Mouse (Mus musculus) forebrain, postnatal 0 days (tissue): ENCODE measurements around the gene Gm11214. TPM values are rescaled to one million over a fixed set of nuclear protein-coding genes. Genes with fewer than 3 reads are reported as not detected.

ENCODE experiments used
- ATAC-seq: fragments of 200-750 bp; cut with Nextera tagmentation; 2 replicates; pipeline ENCODE4 v1.8.0; 2017; ENCODE audit warnings: mild to moderate bottlenecking, moderate library complexity
- DNase-seq: peaks from one replicate; pipeline ENCODE4 v3.0.0-alpha.2; 2015
- H3K27ac ChIP-seq: fragments of 300-500 bp; sonication (generic); 2 replicates; pipeline ENCODE4 v1.5.1; 2014; ENCODE audit warnings: low read depth, mild to moderate bottlenecking, antibody characterized with exemption, low read length, moderate library complexity, mixed read lengths
- H3K27me3 ChIP-seq: fragments of 300-500 bp; sonication (generic); 2 replicates; pipeline ENCODE4 v1.6.1; 2014; ENCODE audit warnings: mild to moderate bottlenecking, low read length, mixed read lengths; ENCODE audit not compliant: insufficient read depth
- H3K36me3 ChIP-seq: fragments of 300-500 bp; sonication (generic); 2 replicates; pipeline ENCODE4 v1.6.1; 2014; ENCODE audit warnings: mild to moderate bottlenecking, moderate library complexity; ENCODE audit not compliant: insufficient read depth
- H3K4me1 ChIP-seq: fragments of 300-500 bp; sonication (generic); 2 replicates; pipeline ENCODE4 v1.6.1; 2014; ENCODE audit warnings: antibody characterized with exemption; ENCODE audit not compliant: insufficient read depth
- H3K4me2 ChIP-seq: fragments of 300-500 bp; sonication (generic); 2 replicates; pipeline ENCODE4 v1.6.1; 2014; ENCODE audit warnings: low read depth, mild to moderate bottlenecking, moderate library complexity
- H3K4me3 ChIP-seq: fragments of 300-500 bp; sonication (generic); 2 replicates; pipeline ENCODE4 v1.5.1; 2014; ENCODE audit warnings: low read depth, low read length, mixed read lengths
- H3K9ac ChIP-seq: fragments of 300-500 bp; sonication (generic); 2 replicates; pipeline ENCODE4 v1.6.1; 2014; ENCODE audit warnings: mild to moderate bottlenecking
- H3K9me3 ChIP-seq: fragments of 300-500 bp; sonication (generic); 2 replicates; pipeline ENCODE4 v1.6.1; 2016; ENCODE audit warnings: low read length
- CTCF ChIP-seq: sonication (generic); IDR thresholded peaks from 2 replicates; pipeline ENCODE4 v1.5.1; 2016; ENCODE audit warnings: antibody characterized with exemption, control low read depth, low read depth
- WGBS: fragments of 180-500 bp; shearing (Covaris S2); extraction: QIAGEN DNeasy Blood & Tissue Kit; methylation state at CpG from one replicate; pipeline ENCODE4 v1.1.7; 2014; 5-methylcytosine and 5-hydroxymethylcytosine counted together
- polyA plus RNA-seq: library from polyadenylated mRNA; unstranded; fragments of >200 nt; fragmentation: Nextera tagmentation; extraction: Ambion mirVana; gene quantifications from 2 replicates; pipeline ENCODE4 v1.2.1, GENCODE M21; 2015
- total RNA-seq: library from RNA; depleted of rRNA; stranded (reverse); fragments of >200 nt; gene quantifications from 2 replicates; pipeline ENCODE4 v1.2.3, GENCODE M21; 2014; rRNA removed

The Gm11214 gene
- total and polyA plus RNA-seq, 2 experiments from 2014 or later = not detected

GRCm38 (mm10) chr4:63639842-63640241 lies 23.3 kb downstream of the Gm11214 start:
- H3K4me2 ChIP-seq = no peak overlapping the region
- no peak for TF ChIP-seq CTCF
- H3K36me3 ChIP-seq = no peaks in the 10 kb centered on the region
- no peaks in the 10 kb centered on the region for H3K27me3 ChIP-seq
- H3K27ac ChIP-seq = no peak overlapping the region
- H3K9ac ChIP-seq = no peak overlapping the region
- WGBS = 86% methylated on average over 2 of the region's 2 CpGs
- H3K9me3 ChIP-seq = no peaks in the 10 kb centered on the region
- DNase-seq = no peak
- H3K4me3 ChIP-seq = no peak overlapping the region
- no peaks in the 10 kb centered on the region for H3K4me1 ChIP-seq
- no peak for ATAC-seq

GRCm38 (mm10) chr4:63638603-63639002 lies 24.6 kb downstream of the Gm11214 start:
- Histone ChIP-seq H3K27me3 (no peaks in the 10 kb centered on the region), H3K4me1 (no peaks in the 10 kb centered on the region), H3K36me3 (no peaks in the 10 kb centered on the region), H3K27ac (no peak overlapping the region), H3K9ac (no peak overlapping the region), H3K9me3 (no peaks in the 10 kb centered on the region), H3K4me2 (no peak overlapping the region), H3K4me3 (no peak overlapping the region)
- TF ChIP-seq CTCF = no peak
- DNase-seq (no peak), ATAC-seq (no peak)
- 48% methylated on average over 1 of the region's 1 CpGs for WGBS

GRCm38 (mm10) chr4:63633181-63633580 lies 30.0 kb downstream of the Gm11214 start:
- ATAC-seq = no peak

GRCm38 (mm10) chr4:63627111-63627510 lies 36.1 kb downstream of the Gm11214 start:
- H3K4me2 ChIP-seq = no peak overlapping the region
- H3K27ac ChIP-seq = no peak overlapping the region
- H3K9me3 ChIP-seq = no peaks in the 10 kb centered on the region
- H3K27me3 ChIP-seq = no peaks in the 10 kb centered on the region
- no peak for ATAC-seq
- no peaks in the 10 kb centered on the region for H3K4me1 ChIP-seq
- no peak overlapping the region for H3K4me3 ChIP-seq
- 86% methylated on average over 8 of the region's 8 CpGs for WGBS
- TF ChIP-seq CTCF = no peak
- H3K36me3 ChIP-seq = no peaks in the 10 kb centered on the region
- H3K9ac ChIP-seq = no peak overlapping the region
- DNase-seq = no peak

More at GRCm38 (mm10) chr4:63633181-63633580, 30.0 kb downstream of the Gm11214 start:
- Histone ChIP-seq H3K36me3 (no peaks in the 10 kb centered on the region), H3K27me3 (no peaks in the 10 kb centered on the region), H3K4me2 (no peak overlapping the region), H3K4me3 (no peak overlapping the region), H3K4me1 (no peaks in the 10 kb centered on the region), H3K9me3 (no peaks in the 10 kb centered on the region), H3K9ac (no peak overlapping the region), H3K27ac (no peak overlapping the region)
- WGBS = 91% methylated on average over 2 of the region's 2 CpGs
- TF ChIP-seq CTCF = no peak
- DNase-seq = no peak

GRCm38 (mm10) chr4:63625563-63626080 lies 37.6 kb downstream of the Gm11214 start:
- 81% methylated on average over 3 of the region's 3 CpGs for WGBS
- no peak for DNase-seq
- Histone ChIP-seq H3K9ac (no peak overlapping the region), H3K36me3 (no peaks in the 10 kb centered on the region), H3K9me3 (no peaks in the 10 kb centered on the region), H3K4me2 (no peak overlapping the region), H3K4me3 (no peak overlapping the region), H3K27ac (no peak overlapping the region), H3K4me1 (no peaks in the 10 kb centered on the region), H3K27me3 (no peaks in the 10 kb centered on the region)
- TF ChIP-seq CTCF = no peak
- no peak for ATAC-seq

GRCm38 (mm10) chr4:63622378-63622835 lies 40.8 kb downstream of the Gm11214 start, which contains the start of gene Tex48:
Tex48 (minus strand) TSS chr4:63622428.
- WGBS = 59% methylated on average over 5 of the region's 5 CpGs
- H3K36me3 ChIP-seq = no peaks in the 10 kb centered on the region
- H3K4me2 ChIP-seq = no peak within 1 kb of the TSS
- ATAC-seq (no peak), DNase-seq (no peak)
- H3K9ac ChIP-seq = no peak within 1 kb of the TSS
- no peaks in the 10 kb centered on the region for H3K4me1 ChIP-seq
- H3K9me3 ChIP-seq = no peaks in the 10 kb centered on the region
- no peak within 1 kb of the TSS for H3K4me3 ChIP-seq
- H3K27ac ChIP-seq = no peak within 1 kb of the TSS
- H3K27me3 ChIP-seq = no peaks in the 10 kb centered on the region
- TF ChIP-seq CTCF = peak; percentile 41

GRCm38 (mm10) chr4:63621861-63622260 lies 41.3 kb downstream of the Gm11214 start:
- Histone ChIP-seq H3K27ac (no peak overlapping the region), H3K9me3 (no peaks in the 10 kb centered on the region), H3K4me3 (no peak overlapping the region), H3K36me3 (no peaks in the 10 kb centered on the region), H3K27me3 (no peaks in the 10 kb centered on the region), H3K4me2 (no peak overlapping the region), H3K9ac (no peak overlapping the region), H3K4me1 (no peaks in the 10 kb centered on the region)
- no peak for TF ChIP-seq CTCF
- DNase-seq (no peak), ATAC-seq (no peak)
- WGBS = 77% methylated on average over 2 of the region's 2 CpGs

Other genes with a start within 250 kb of the Gm11214 start
- 9.8 and 13.0 TPM in 2 replicates for gene Whrn, start 167.4 kb downstream of the Gm11214 start, total RNA-seq
- gene Whrn, start 167.4 kb downstream of the Gm11214 start, polyA plus RNA-seq = 2.6 and 3.8 TPM in 2 replicates
- gene Atp6v1g1, start 118.6 kb downstream of the Gm11214 start, total RNA-seq = 222 and 234 TPM in 2 replicates
- 389 and 442 TPM in 2 replicates for gene Atp6v1g1, start 118.6 kb downstream of the Gm11214 start, polyA plus RNA-seq
- gene Tmem268, start 104.6 kb downstream of the Gm11214 start, total RNA-seq = 4.5 and 5.9 TPM in 2 replicates
- 4.2 and 5.5 TPM in 2 replicates for gene Tmem268, start 104.6 kb downstream of the Gm11214 start, polyA plus RNA-seq
- gene Gm11213, start 58.1 kb downstream of the Gm11214 start, total RNA-seq = not detected in 2 replicates
- gene Gm11213, start 58.1 kb downstream of the Gm11214 start, polyA plus RNA-seq = not detected in 2 replicates
- not detected in 2 replicates for gene Tex48, start 41.0 kb downstream of the Gm11214 start, total RNA-seq
- not detected in 2 replicates for gene Tex48, start 41.0 kb downstream of the Gm11214 start, polyA plus RNA-seq
- 0.15 TPM in 1 of 2 replicates, not detected in the other for gene Tnfsf15, start 81.7 kb upstream of the Gm11214 start, total RNA-seq
- not detected in 2 replicates for gene Tnfsf15, start 81.7 kb upstream of the Gm11214 start, polyA plus RNA-seq
- 0.08 TPM in 1 of 2 replicates, not detected in the other for gene Tnfsf8, start 198.0 kb upstream of the Gm11214 start, total RNA-seq
- 0.04 TPM in 1 of 2 replicates, not detected in the other for gene Tnfsf8, start 198.0 kb upstream of the Gm11214 start, polyA plus RNA-seq